Mouse (Mus musculus) ES-E14 (cell line): ENCODE data around the gene Wdr62. TPM values are rescaled to one million over a fixed set of nuclear protein-coding genes. Genes with fewer than 3 reads are reported as not detected.
A peak's percentile ranks its signal among the peaks of the same experiment; 100 is the strongest.

ENCODE experiments used
- DNase-seq: peaks from one replicate; pipeline ENCODE4 v3.0.0-alpha.2; 2013; ENCODE audit warnings: low read depth, low spot score
- H3K27ac ChIP-seq: 2 replicates; pipeline ENCODE4 v1.5.1; 2012; ENCODE audit warnings: low read depth, mild to moderate bottlenecking, low read length, moderate library complexity, mixed read lengths; ENCODE audit not compliant: poor library complexity, insufficient read depth, severe bottlenecking
- H3K36me3 ChIP-seq: 2 replicates; pipeline ENCODE4 v1.6.1; 2012; ENCODE audit warnings: mild to moderate bottlenecking, low read length, moderate library complexity, mixed read lengths; ENCODE audit not compliant: control insufficient read depth, poor library complexity, insufficient read depth, severe bottlenecking
- H3K4me1 ChIP-seq, 2 experiments: fragments of 150-350 bp in 1 of 2; sonication (generic) in 1 of 2; 2 replicates each; pipeline ENCODE4 v1.6.1; 2012; ENCODE audit warnings: low read length in 2 of 2, mild to moderate bottlenecking in 1 of 2, mixed read lengths in 1 of 2; ENCODE audit not compliant: control insufficient read depth in 2 of 2, insufficient read depth in 2 of 2, poor library complexity in 1 of 2
- H3K4me3 ChIP-seq, 2 experiments: fragments of 150-350 bp in 1 of 2; sonication (generic) in 1 of 2; 2 replicates each; pipeline ENCODE4 v1.5.1; 2012; ENCODE audit warnings: low read length in 2 of 2, low read depth in 1 of 2, mild to moderate bottlenecking in 1 of 2, mixed read lengths in 1 of 2; ENCODE audit not compliant: insufficient read depth in 1 of 2, poor library complexity in 1 of 2, severe bottlenecking in 1 of 2
- H3K9ac ChIP-seq: 2 replicates; pipeline ENCODE4 v1.6.1; 2012; ENCODE audit warnings: low read depth, mild to moderate bottlenecking, low read length, mixed read lengths; ENCODE audit not compliant: poor library complexity, insufficient read depth, severe bottlenecking
- H3K9me3 ChIP-seq: fragments of 150-350 bp; sonication (generic); 2 replicates; pipeline ENCODE4 v1.6.1; 2012; ENCODE audit warnings: low read depth, mild to moderate bottlenecking, low read length; ENCODE audit not compliant: control insufficient read depth, insufficient read depth
- CHD2 ChIP-seq: IDR thresholded peaks from 2 replicates; pipeline ENCODE4 v1.6.1; 2014; ENCODE audit warnings: mild to moderate bottlenecking, low read depth, low read length, inconsistent platforms
- HCFC1 ChIP-seq: IDR thresholded peaks from 2 replicates; pipeline ENCODE4 v1.6.1; 2012; ENCODE audit warnings: low read length, inconsistent platforms, borderline replicate concordance; ENCODE audit not compliant: insufficient read depth
- MAFK ChIP-seq: IDR thresholded peaks from 2 replicates; pipeline ENCODE4 v1.6.1; 2014; ENCODE audit warnings: mild to moderate bottlenecking, low read depth, low read length, inconsistent platforms; ENCODE audit not compliant: insufficient read depth
- ZC3H11A ChIP-seq: IDR thresholded peaks from 2 replicates; pipeline ENCODE4 v1.6.1; 2012; ENCODE audit warnings: low read depth, mild to moderate bottlenecking, inconsistent platforms, low read length, borderline replicate concordance
- ZNF384 ChIP-seq: IDR thresholded peaks from 2 replicates; pipeline ENCODE4 v1.6.1; 2012; ENCODE audit warnings: low read depth, low read length, inconsistent platforms
- in situ Hi-C, 2 experiments: fragments of 600-800 bp; cut with MboI; formaldehyde crosslinking; loops; one replicate each; pipeline ENCODE4 v1.15.1; 2025; ENCODE audit warnings: low sequenced_read_pairs in 2 of 2, inconsistent platforms in 1 of 2; ENCODE audit not compliant: unreplicated experiment in 2 of 2
- total RNA-seq: library from RNA; depleted of rRNA; stranded (reverse); fragments of 300-350 nt; gene quantifications from 2 replicates; pipeline ENCODE4 v1.2.3, GENCODE M21; 2012

The Wdr62 gene
- total RNA-seq, 1 experiment = 21.6 TPM

DNA sequence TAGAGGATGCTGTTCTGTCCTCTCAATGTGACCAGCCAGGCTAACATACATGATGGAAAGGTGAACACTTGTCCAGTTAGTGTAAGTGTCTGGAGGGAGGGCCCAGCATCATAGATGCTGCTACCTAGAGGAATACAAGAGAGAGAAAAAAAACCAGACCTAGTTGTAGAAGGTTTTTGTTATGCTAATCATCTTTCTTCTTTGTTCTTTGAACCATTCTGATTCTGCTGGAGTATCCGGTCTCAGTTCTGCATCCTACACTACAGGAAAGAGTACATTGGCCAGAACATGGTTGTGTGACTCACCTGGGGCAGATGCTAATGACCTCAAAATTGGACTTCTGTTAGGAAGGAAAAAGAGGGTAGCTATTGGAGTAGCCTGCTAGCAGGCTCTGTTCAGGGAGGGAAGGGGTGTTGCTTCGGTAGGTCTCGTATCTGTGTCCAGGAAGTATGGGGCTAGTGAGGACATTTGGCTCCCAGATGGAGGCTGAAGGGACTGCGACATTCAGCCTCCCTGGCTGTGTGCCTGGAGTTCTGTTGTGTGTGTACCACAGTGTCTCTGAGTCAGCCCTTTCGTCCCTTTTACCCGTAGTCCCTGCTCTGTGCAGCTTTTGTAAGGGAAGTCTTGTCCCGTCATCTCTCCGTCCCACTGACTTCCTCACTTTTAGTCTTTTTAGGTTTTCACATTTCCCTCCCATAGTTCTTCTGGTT, 6.6 kb upstream of the Wdr62 start:
- in situ Hi-C loops = no loop called here
- Histone ChIP-seq H3K4me3 (no peak overlapping the region), H3K27ac (no peak overlapping the region), H3K36me3 (no peaks in the 10 kb centered on the region), H3K9ac (no peak overlapping the region), H3K4me1 (peaks cover 0 to 11% of the 10 kb centered on the region in 2 experiments; a peak in 1 of 4 replicates), H3K9me3 (no peaks in the 10 kb centered on the region)
- no peak for DNase-seq
- no peak for TF ChIP-seq CHD2
- TF ChIP-seq ZC3H11A = no peak
- TF ChIP-seq HCFC1 = no peak
- TF ChIP-seq ZNF384 = peak; percentile 74
- no peak for TF ChIP-seq MAFK

DNA sequence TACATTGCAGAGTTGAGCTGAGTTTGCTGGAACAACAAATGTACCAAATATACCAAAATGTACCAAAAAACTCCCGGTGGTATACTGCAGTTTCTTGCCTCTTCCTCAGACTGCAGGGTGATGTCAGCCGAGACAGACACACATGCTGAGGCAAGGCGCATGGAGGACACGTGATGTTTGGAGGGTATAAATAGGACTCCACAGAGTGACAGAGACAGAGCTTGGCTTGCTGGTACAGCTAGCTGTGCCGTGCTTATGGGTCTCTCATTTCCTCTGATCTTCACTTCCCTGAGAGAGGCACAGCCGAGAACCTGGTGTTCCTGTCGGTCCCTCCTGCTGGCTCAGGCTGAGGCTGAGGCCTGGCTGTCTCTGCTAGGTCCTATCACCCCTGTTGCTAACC, 2.5 kb upstream of the Wdr62 start:
- no peak overlapping the region for H3K9ac ChIP-seq
- in situ Hi-C loops = no loop called here

DNA sequence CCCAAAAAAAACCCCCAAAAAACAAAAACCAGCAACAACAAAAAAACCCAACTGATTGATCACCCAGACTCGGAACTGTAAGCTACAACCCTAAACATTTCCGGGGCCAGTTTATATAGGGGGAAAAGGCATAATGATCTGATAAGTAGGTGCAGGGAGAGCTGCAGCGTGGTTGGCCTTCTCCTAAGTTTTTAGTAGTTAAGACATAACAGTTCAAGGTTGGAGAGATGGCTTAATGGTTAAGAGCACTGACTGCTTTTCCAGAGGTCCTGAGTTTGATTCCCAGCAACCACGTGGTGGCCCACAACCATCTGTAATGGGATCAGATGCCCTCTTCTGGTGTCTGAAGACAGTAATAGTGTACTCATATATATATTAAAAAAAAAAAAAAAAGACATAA, 1.3 kb upstream of the Wdr62 start:
- H3K4me3 ChIP-seq = peak overlapping the region in 1 of 2 experiments; percentile 82; a peak in 1 of 4 replicates
- TF ChIP-seq CHD2 = no peak
- TF ChIP-seq ZC3H11A = no peak
- no peak for TF ChIP-seq ZNF384
- TF ChIP-seq HCFC1 = no peak
- TF ChIP-seq MAFK = no peak
- H3K36me3 ChIP-seq = peaks cover 4% of the 10 kb centered on the region
- peaks cover 2 to 6% of the 10 kb centered on the region in 2 experiments; a peak in 2 of 4 replicates for H3K4me1 ChIP-seq
- in situ Hi-C loops = no loop called here
- H3K9me3 ChIP-seq = no peaks in the 10 kb centered on the region
- no peak overlapping the region for H3K9ac ChIP-seq
- H3K27ac ChIP-seq = no peak overlapping the region; the same call in 1 of the 2 replicates
- DNase-seq = no peak

More for the DNA sequence above, 2.5 kb upstream of the Wdr62 start:
- Histone ChIP-seq H3K36me3 (no peaks in the 10 kb centered on the region), H3K4me3 (no peak overlapping the region), H3K9me3 (no peaks in the 10 kb centered on the region), H3K27ac (no peak overlapping the region), H3K4me1 (peaks cover 2 to 7% of the 10 kb centered on the region in 2 experiments; a peak in 2 of 4 replicates)
- TF ChIP-seq HCFC1 (no peak), ZNF384 (no peak), CHD2 (no peak), ZC3H11A (no peak), MAFK (no peak)
- no peak for DNase-seq

DNA sequence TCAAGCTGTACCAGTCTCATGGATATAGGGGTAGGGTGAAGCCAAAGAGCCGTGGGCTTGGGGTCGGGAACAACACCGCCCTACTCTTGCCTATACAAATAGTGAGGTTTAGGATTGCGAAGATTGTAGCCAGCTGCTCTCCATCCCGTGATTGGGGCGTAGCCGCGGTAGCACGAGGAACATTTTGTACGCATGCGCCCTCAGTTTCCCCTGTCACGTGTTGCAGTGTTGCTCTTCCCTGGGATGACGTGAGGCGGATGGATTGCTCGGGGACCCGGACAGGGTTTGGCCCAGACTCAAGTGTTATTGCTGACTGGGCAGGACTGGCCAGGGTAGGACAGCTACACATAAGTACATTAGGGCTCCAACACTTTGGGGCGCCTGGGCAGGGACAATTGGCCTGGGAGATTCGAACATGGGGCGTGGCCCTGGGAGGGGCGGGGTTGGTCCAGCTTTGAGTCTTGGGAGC, 485 bp upstream of the Wdr62 start:
- H3K36me3 ChIP-seq = peaks cover 4% of the 10 kb centered on the region
- no peak for TF ChIP-seq ZC3H11A
- TF ChIP-seq HCFC1 = peak; percentile 11; the same call in 1 of the 2 replicates
- peak; percentile 97 for TF ChIP-seq MAFK
- TF ChIP-seq ZNF384 = no peak
- TF ChIP-seq CHD2 = no peak
- no peaks in the 10 kb centered on the region for H3K9me3 ChIP-seq
- peak overlapping the region; percentile 76 for H3K9ac ChIP-seq
- H3K4me3 ChIP-seq = peak overlapping the region; percentile 78 to 82
- H3K4me1 ChIP-seq = peaks cover 2 to 6% of the 10 kb centered on the region in 2 experiments; a peak in 2 of 4 replicates
- peak; percentile 91 for DNase-seq
- in situ Hi-C loops = no loop called here
- H3K27ac ChIP-seq = peak overlapping the region; percentile 97
